13 mouse cellular contexts compared by ENCODE assay signal in genomic region chr2:93906316-93906715, GRCm38 (mm10). TPM values are rescaled to one million over a fixed set of nuclear protein-coding genes. Genes with fewer than 3 reads are reported as not detected.
DNase-seq lines count a peak whose midpoint lies in the region; ATAC-seq and TF ChIP-seq lines count a peak whose summit lies in the region.
"Had no signal": no experiment of that assay in that cellular context is flagged by ENCODE, and none has a peak within 500 bp of the region (broad histone marks: within the 10 kb centered on the region; RNA-seq: fewer than 3 reads in every experiment).

No protein-coding gene starts in this region.

- no peak for TF ChIP-seq EP300 in lung, postnatal 0 days (IDR thresholded peaks at IDR 0.05)
- no peak for TF ChIP-seq EP300 in liver, postnatal 0 days (IDR thresholded peaks at IDR 0.05; ENCODE audit: low read depth)

- H3K36me3 ChIP-seq in forebrain, embryonic 12.5 days (replicated peaks): no peaks in the 10 kb centered on the region
- no peaks in the 10 kb centered on the region for H3K36me3 ChIP-seq in forebrain, embryonic 16.5 days (ENCODE audit: control insufficient read depth, insufficient read depth)
- H3K36me3 ChIP-seq in lung, postnatal 0 days (ENCODE audit: insufficient read depth, low read length): no peaks in the 10 kb centered on the region
- H3K36me3 ChIP-seq in liver, postnatal 0 days (replicated peaks; ENCODE audit: insufficient read depth, low read length): no peaks in the 10 kb centered on the region

- WGBS in forebrain, embryonic 12.5 days: 39% methylated on average over 4 of the region's 4 CpGs
- WGBS in forebrain, embryonic 16.5 days: 44% methylated on average over 4 of the region's 4 CpGs
- 46% methylated on average over 4 of the region's 4 CpGs for WGBS in lung, postnatal 0 days
- 36% methylated on average over 4 of the region's 4 CpGs for WGBS in liver, postnatal 0 days (ENCODE audit: insufficient replicate concordance)

- no peaks in the 10 kb centered on the region for H3K9me3 ChIP-seq in forebrain, embryonic 12.5 days
- no peaks in the 10 kb centered on the region for H3K9me3 ChIP-seq in forebrain, embryonic 16.5 days (ENCODE audit: control insufficient read depth, low read length)
- H3K9me3 ChIP-seq in lung, postnatal 0 days (ENCODE audit: low read length): no peaks in the 10 kb centered on the region
- H3K9me3 ChIP-seq in liver, postnatal 0 days (ENCODE audit: low read length): no peaks in the 10 kb centered on the region

- ATAC-seq in forebrain, embryonic 12.5 days (ENCODE audit: low FRiP score): no peak
- ATAC-seq in forebrain, embryonic 16.5 days: no peak
- no peak for ATAC-seq in lung, postnatal 0 days
- ATAC-seq in liver, postnatal 0 days: no peak
- ATAC-seq: intestine, postnatal 0 days had no signal

- peaks cover 13% of the 10 kb centered on the region for H3K4me1 ChIP-seq in forebrain, embryonic 12.5 days
- H3K4me1 ChIP-seq in forebrain, embryonic 16.5 days (replicated peaks; ENCODE audit: control insufficient read depth, insufficient read depth, low read length): peaks cover 18% of the 10 kb centered on the region
- no peaks in the 10 kb centered on the region for H3K4me1 ChIP-seq in lung, postnatal 0 days (ENCODE audit: insufficient read depth, low read depth, low read length)
- H3K4me1 ChIP-seq in liver, postnatal 0 days (ENCODE audit: insufficient read depth): no peaks in the 10 kb centered on the region

- peaks cover 5% of the 10 kb centered on the region; the same call in 1 of the 2 replicates for H3K27me3 ChIP-seq in forebrain, embryonic 12.5 days
- no peaks in the 10 kb centered on the region for H3K27me3 ChIP-seq in forebrain, embryonic 16.5 days (replicated peaks; ENCODE audit: control insufficient read depth, insufficient read depth, low read length)
- H3K27me3 ChIP-seq in lung, postnatal 0 days (replicated peaks; ENCODE audit: insufficient read depth, low read length): no peaks in the 10 kb centered on the region
- no peaks in the 10 kb centered on the region for H3K27me3 ChIP-seq in liver, postnatal 0 days (ENCODE audit: insufficient read depth, low read length)

- peak; percentile 50 for DNase-seq in lung, postnatal 10 days
- no peak for DNase-seq in lung, postnatal 0 days (ENCODE audit: low spot score)
- peak; percentile 77 for DNase-seq in gastrocnemius, postnatal 25 days
- peak; percentile 53 for DNase-seq in lung, postnatal 36 days
- no peak for DNase-seq in left cerebral cortex, adult 2 months (ENCODE audit: extremely low spot score in 1 of 2, low spot score in 2 of 2)
- DNase-seq in liver, postnatal 0 days: no peak
- DNase-seq: lung, embryonic 14.5 days; right cerebral cortex, postnatal 25 days had no signal

- intact Hi-C loops in left cerebral cortex, adult 2 months (cut with DNase I): no loop called here

- no peak overlapping the region for H3K4me2 ChIP-seq in forebrain, embryonic 12.5 days
- no peak overlapping the region for H3K4me2 ChIP-seq in forebrain, embryonic 16.5 days (ENCODE audit: low read length)
- H3K4me2 ChIP-seq in lung, postnatal 0 days (replicated peaks; ENCODE audit: low read depth, low read length): no peak overlapping the region
- H3K4me2 ChIP-seq in liver, postnatal 0 days (ENCODE audit: low read depth, low read length): no peak overlapping the region
- H3K4me2 ChIP-seq: lung, embryonic 14.5 days had no signal

- H3K4me3 ChIP-seq in forebrain, embryonic 12.5 days (replicated peaks): no peak overlapping the region
- H3K4me3 ChIP-seq in forebrain, embryonic 16.5 days (replicated peaks; ENCODE audit: low read length): no peak overlapping the region
- no peak overlapping the region for H3K4me3 ChIP-seq in lung, postnatal 0 days (ENCODE audit: low read depth, low read length)
- no peak overlapping the region for H3K4me3 ChIP-seq in left cerebral cortex, adult 2 months
- no peak overlapping the region for H3K4me3 ChIP-seq in liver, postnatal 0 days (ENCODE audit: low read depth, low read length)

- H3K9ac ChIP-seq in forebrain, embryonic 12.5 days: no peak overlapping the region
- H3K9ac ChIP-seq in forebrain, embryonic 16.5 days (replicated peaks; ENCODE audit: low read depth, low read length): no peak overlapping the region
- H3K9ac ChIP-seq in lung, postnatal 0 days (replicated peaks; ENCODE audit: low read depth): no peak overlapping the region
- no peak overlapping the region for H3K9ac ChIP-seq in liver, postnatal 0 days (replicated peaks)
- H3K9ac ChIP-seq: lung, embryonic 14.5 days had no signal

- no peak for TF ChIP-seq CTCF in lung, postnatal 0 days (IDR thresholded peaks at IDR 0.05)
- TF ChIP-seq CTCF in left cerebral cortex, adult 2 months (IDR thresholded peaks at IDR 0.05): no peak
- TF ChIP-seq CTCF in liver, postnatal 0 days (IDR thresholded peaks at IDR 0.05; ENCODE audit: low read depth): no peak

- peak overlapping the region; percentile 1; the same call in 1 of the 2 replicates for H3K27ac ChIP-seq in forebrain, embryonic 12.5 days
- no peak overlapping the region for H3K27ac ChIP-seq in forebrain, embryonic 16.5 days (ENCODE audit: low read length)
- no peak overlapping the region for H3K27ac ChIP-seq in lung, postnatal 0 days (ENCODE audit: low read length)
- H3K27ac ChIP-seq in left cerebral cortex, adult 2 months: no peak overlapping the region; the same call in 1 of the 2 replicates
- no peak overlapping the region for H3K27ac ChIP-seq in liver, postnatal 0 days (ENCODE audit: low read depth)

RNA-seq across cellular contexts. Expression of gene Accsl, which starts 37.4 kb away (rescaled TPM):
- 0.28 and 0.31 TPM in 2 replicates for polyA plus RNA-seq in forebrain, embryonic 12.5 days (2016; fragmentation: Nextera tagmentation; extraction: Ambion mirVana)
- 0.63 and 0.73 TPM in 2 replicates for polyA plus RNA-seq in forebrain, embryonic 16.5 days (2015; fragmentation: Nextera tagmentation; extraction: Ambion mirVana)
- not detected in 2 replicates for polyA plus RNA-seq in lung, postnatal 0 days (2015; fragmentation: Nextera tagmentation; extraction: Ambion mirVana)
- total RNA-seq in gastrocnemius, postnatal 25 days (2021): not detected
- under 1 TPM; 0.47 to 0.68 TPM for total RNA-seq in left cerebral cortex, adult 2 months (2021)
- 0.13 TPM in 1 of 2 replicates, not detected in the other for polyA plus RNA-seq in liver, postnatal 0 days (2015; fragmentation: Nextera tagmentation; extraction: Ambion mirVana)
- total RNA-seq: gastrocnemius, postnatal 4 days had no signal
- polyA plus RNA-seq: embryonic facial prominence, embryonic 11.5 days; intestine, postnatal 0 days had no signal

RNA-seq across cellular contexts. Expression of gene Gm13889, which starts 50.7 kb away (rescaled TPM):
- polyA plus RNA-seq in forebrain, embryonic 12.5 days (2016; fragmentation: Nextera tagmentation; extraction: Ambion mirVana): 22.1 and 25.3 TPM in 2 replicates
- polyA plus RNA-seq in forebrain, embryonic 16.5 days (2015; fragmentation: Nextera tagmentation; extraction: Ambion mirVana): 17.7 and 18.2 TPM in 2 replicates
- polyA plus RNA-seq in lung, postnatal 0 days (2015; fragmentation: Nextera tagmentation; extraction: Ambion mirVana): 62.6 and 64.6 TPM in 2 replicates
- total RNA-seq in gastrocnemius, postnatal 25 days (2021): 1 to 10 TPM; 8.3 to 8.8 TPM
- total RNA-seq in left cerebral cortex, adult 2 months (2021): 10 to 100 TPM; 42.4 to 63.0 TPM
- polyA plus RNA-seq in liver, postnatal 0 days (2015; fragmentation: Nextera tagmentation; extraction: Ambion mirVana): 5.2 and 6.1 TPM in 2 replicates

RNA-seq across cellular contexts. Expression of gene Accs, which starts 56.6 kb away (rescaled TPM):
- polyA plus RNA-seq in forebrain, embryonic 12.5 days (2016; fragmentation: Nextera tagmentation; extraction: Ambion mirVana): 7.8 and 8.3 TPM in 2 replicates
- 6.4 and 7.2 TPM in 2 replicates for polyA plus RNA-seq in forebrain, embryonic 16.5 days (2015; fragmentation: Nextera tagmentation; extraction: Ambion mirVana)
- polyA plus RNA-seq in lung, postnatal 0 days (2015; fragmentation: Nextera tagmentation; extraction: Ambion mirVana): 5.7 and 6.0 TPM in 2 replicates
- total RNA-seq in gastrocnemius, postnatal 25 days (2021): 1 to 10 TPM; 2.3 to 4.1 TPM
- 1 to 10 TPM; 2.0 to 3.4 TPM for total RNA-seq in left cerebral cortex, adult 2 months (2021)
- 1.3 and 1.6 TPM in 2 replicates for polyA plus RNA-seq in liver, postnatal 0 days (2015; fragmentation: Nextera tagmentation; extraction: Ambion mirVana)

Comparison
In these comparisons a context has a peak if more than half of its experiments do, and no peak if none do; other contexts are left out.
1. DNase-seq: peak in lung, postnatal 10 days (single experiment), gastrocnemius, postnatal 25 days (single experiment) and lung, postnatal 36 days (single experiment); none in lung, postnatal 0 days (single experiment), left cerebral cortex, adult 2 months (0 of 2) and liver, postnatal 0 days (single experiment).